Mouse (Mus musculus) kidney, adult 2 months (tissue): ENCODE results near the gene Dnph1. TPM values are rescaled to one million over a fixed set of nuclear protein-coding genes. Genes with fewer than 3 reads are reported as not detected.

Experiments used
- DNase-seq: peaks from one replicate; pipeline ENCODE4 v3.0.0; 2021
- H3K27ac ChIP-seq: fragments of 200-500 bp; 2 replicates; pipeline ENCODE4 v1.5.1; 2012; ENCODE audit warnings: low read depth, low read length, control low read depth, inconsistent platforms; ENCODE audit not compliant: insufficient read depth
- H3K27me3 ChIP-seq: fragments of 200-500 bp; replicated peaks from 2 replicates; pipeline ENCODE4 v1.6.1; 2012; ENCODE audit warnings: mild to moderate bottlenecking, moderate library complexity, low read length, inconsistent platforms; ENCODE audit not compliant: control insufficient read depth, insufficient read depth
- H3K36me3 ChIP-seq: fragments of 200-500 bp; 2 replicates; pipeline ENCODE4 v1.6.1; 2012; ENCODE audit warnings: mild to moderate bottlenecking, moderate library complexity, low read length, inconsistent platforms; ENCODE audit not compliant: control insufficient read depth, insufficient read depth
- H3K4me1 ChIP-seq: fragments of 200-500 bp; 2 replicates; pipeline ENCODE4 v1.6.1; 2011; ENCODE audit warnings: low read length; ENCODE audit not compliant: control insufficient read depth, insufficient read depth
- H3K4me3 ChIP-seq: fragments of 200-500 bp; 2 replicates; pipeline ENCODE4 v1.5.1; 2011; ENCODE audit warnings: mild to moderate bottlenecking, low read depth, low read length, control low read depth; ENCODE audit not compliant: insufficient read depth
- CTCF ChIP-seq: fragments of 200-500 bp; conservative IDR thresholded peaks from 2 replicates; pipeline ENCODE4 v1.5.1; 2011; ENCODE audit warnings: low read depth, mild to moderate bottlenecking, control low read depth, low read length, moderate library complexity, mixed read lengths; ENCODE audit not compliant: insufficient read depth, insufficient read length
- POLR2A ChIP-seq: fragments of 200-500 bp; IDR thresholded peaks from one replicate; pipeline ENCODE4 v1.6.1; 2011; ENCODE audit warnings: low read depth, low read length, control low read depth
- WGBS: fragments of 180-500 bp; shearing (Covaris S2); methylation state at CpG from one replicate; pipeline ENCODE4 v1.1.7; 2018; 5-methylcytosine and 5-hydroxymethylcytosine counted together
- polyA plus RNA-seq: library from polyadenylated mRNA; depleted of rRNA; stranded (reverse); fragments of >200 nt; gene quantifications from 2 replicates; pipeline ENCODE4 v1.2.3, GENCODE M21; 2012

Dnph1 gene
- polyA plus RNA-seq, 1 experiment, result 22.8 TPM

GRCm38 (mm10) chr17:46497956-46498355 is 1.4 kb downstream of the Dnph1 start:
- Histone ChIP-seq H3K27ac (no peak overlapping the region), H3K4me1 (peaks cover 7% of the 10 kb centered on the region; the same call in 1 of the 2 replicates), H3K4me3 (no peak overlapping the region), H3K27me3 (no peaks in the 10 kb centered on the region), H3K36me3 (no peaks in the 10 kb centered on the region)
- DNase-seq, result peak; percentile 60
- TF ChIP-seq POLR2A (no peak), CTCF (no peak)
- WGBS, result 42% methylated on average over 8 of the region's 8 CpGs

- Histone ChIP-seq H3K27ac (peak overlapping the region; percentile 86; the same call in 1 of the 2 replicates), H3K27me3 (no peaks in the 10 kb centered on the region), H3K4me1 (peaks cover 23% of the 10 kb centered on the region), H3K4me3 (no peak overlapping the region), H3K36me3 (no peaks in the 10 kb centered on the region)
- peak; percentile 70 for DNase-seq
- TF ChIP-seq CTCF, result no peak
- 70% methylated on average over 2 of the region's 2 CpGs for WGBS
Observed at GRCm38 (mm10) chr17:46502775-46503174, 6.3 kb downstream of the Dnph1 start.

- Histone ChIP-seq H3K36me3 (no peaks in the 10 kb centered on the region), H3K27ac (peak overlapping the region; percentile 86), H3K4me3 (peak overlapping the region; percentile 9; the same call in 1 of the 2 replicates), H3K4me1 (peaks cover 21% of the 10 kb centered on the region), H3K27me3 (no peaks in the 10 kb centered on the region)
- DNase-seq, result peak; percentile 96
- TF ChIP-seq CTCF (no peak), POLR2A (no peak)
- WGBS, result 50% methylated on average over 14 of the region's 14 CpGs
Observed at GRCm38 (mm10) chr17:46503847-46504638, 7.5 kb downstream of the Dnph1 start.

- DNase-seq, result peak; percentile 93
- Histone ChIP-seq H3K4me3 (no peak overlapping the region), H3K36me3 (no peaks in the 10 kb centered on the region), H3K4me1 (peaks cover 21% of the 10 kb centered on the region), H3K27ac (peak overlapping the region; percentile 68), H3K27me3 (no peaks in the 10 kb centered on the region)
- WGBS, result 72% methylated on average over 3 of the region's 3 CpGs
- TF ChIP-seq CTCF (no peak), POLR2A (no peak)
Observed at GRCm38 (mm10) chr17:46505617-46506016, 9.1 kb downstream of the Dnph1 start.

GRCm38 (mm10) chr17:46511059-46511710 is 14.7 kb downstream of the Dnph1 start:
- no peaks in the 10 kb centered on the region for H3K36me3 ChIP-seq
- 61% methylated on average over 11 of the region's 11 CpGs for WGBS
- no peaks in the 10 kb centered on the region for H3K27me3 ChIP-seq
- H3K4me3 ChIP-seq, result no peak overlapping the region
- peak; percentile 68 for TF ChIP-seq CTCF
- no peak for TF ChIP-seq POLR2A
- H3K27ac ChIP-seq, result no peak overlapping the region
- H3K4me1 ChIP-seq, result no peaks in the 10 kb centered on the region; the same call in 1 of the 2 replicates
- DNase-seq, result peak; percentile 56

GRCm38 (mm10) chr17:46513329-46513728 is 16.8 kb downstream of the Dnph1 start:
- H3K36me3 ChIP-seq, result no peaks in the 10 kb centered on the region
- no peaks in the 10 kb centered on the region for H3K27me3 ChIP-seq
- H3K4me1 ChIP-seq, result no peaks in the 10 kb centered on the region; the same call in 1 of the 2 replicates
- no peak overlapping the region for H3K4me3 ChIP-seq
- no peak for TF ChIP-seq CTCF
- TF ChIP-seq POLR2A, result no peak
- peak; percentile 62 for DNase-seq
- WGBS, result 47% methylated on average over 2 of the region's 2 CpGs
- H3K27ac ChIP-seq, result no peak overlapping the region

- Histone ChIP-seq H3K27me3 (no peaks in the 10 kb centered on the region), H3K36me3 (no peaks in the 10 kb centered on the region), H3K4me3 (no peak overlapping the region), H3K27ac (no peak overlapping the region), H3K4me1 (no peaks in the 10 kb centered on the region)
- TF ChIP-seq CTCF (no peak), POLR2A (no peak)
- no peak for DNase-seq
- WGBS, result 75% methylated on average over 10 of the region's 10 CpGs
Observed at GRCm38 (mm10) chr17:46519971-46520370, 23.5 kb downstream of the Dnph1 start.
